Mouse (Mus musculus): Measurements from ENCODE around the gene Gtdc1.

Gtdc1 gene

GRCm38 (mm10) chr2:44927482-44927811 is at the start of gene Gtdc1:
Gene Gtdc1, minus strand, starts transcription at chr2:44927657.
- no peak for DNase-seq (ENCODE audit: low spot score in 2 of 2)

GRCm38 (mm10) chr2:44977051-44977450 is 49.6 kb upstream of the Gtdc1 start:
- no peak for DNase-seq (ENCODE audit: low spot score in 2 of 2)

- no peak for DNase-seq (ENCODE audit: low spot score in 2 of 2)
Measured at GRCm38 (mm10) chr2:44976484-44976883, 49.0 kb upstream of the Gtdc1 start.

- no peak for DNase-seq (ENCODE audit: low spot score in 2 of 2)
Measured at GRCm38 (mm10) chr2:44973828-44974227, 46.4 kb upstream of the Gtdc1 start.

- no peak for DNase-seq (ENCODE audit: low spot score in 2 of 2)
Measured at GRCm38 (mm10) chr2:44970087-44970646, 42.7 kb upstream of the Gtdc1 start.

GRCm38 (mm10) chr2:44969640-44970039 is 42.2 kb upstream of the Gtdc1 start:
- DNase-seq (ENCODE audit: low spot score in 2 of 2): no peak

GRCm38 (mm10) chr2:44969226-44969625 is 41.8 kb upstream of the Gtdc1 start:
- DNase-seq (ENCODE audit: low spot score in 2 of 2): no peak

- no peak for DNase-seq (ENCODE audit: low spot score in 2 of 2)
Measured at GRCm38 (mm10) chr2:44965834-44966555, 38.5 kb upstream of the Gtdc1 start.

GRCm38 (mm10) chr2:44962620-44963019 is 35.2 kb upstream of the Gtdc1 start:
- DNase-seq (ENCODE audit: low spot score in 2 of 2): no peak

- no peak for DNase-seq (ENCODE audit: low spot score in 2 of 2)
Measured at GRCm38 (mm10) chr2:44961192-44961591, 33.7 kb upstream of the Gtdc1 start.

GRCm38 (mm10) chr2:44960561-44960960 is 33.1 kb upstream of the Gtdc1 start:
- DNase-seq (ENCODE audit: low spot score in 2 of 2): no peak

- no peak for DNase-seq (ENCODE audit: low spot score in 2 of 2)
Measured at GRCm38 (mm10) chr2:44957329-44957797, 29.9 kb upstream of the Gtdc1 start.

- DNase-seq (ENCODE audit: low spot score in 2 of 2): no peak
Measured at GRCm38 (mm10) chr2:44956232-44956631, 28.8 kb upstream of the Gtdc1 start.

- DNase-seq (ENCODE audit: low spot score in 2 of 2): no peak
Measured at GRCm38 (mm10) chr2:44955506-44955905, 28.0 kb upstream of the Gtdc1 start.

- no peak for DNase-seq (ENCODE audit: low spot score in 2 of 2)
Measured at GRCm38 (mm10) chr2:44954180-44954579, 26.7 kb upstream of the Gtdc1 start.

GRCm38 (mm10) chr2:44952830-44953422 is 25.5 kb upstream of the Gtdc1 start:
- no peak for DNase-seq (ENCODE audit: low spot score in 2 of 2)

GRCm38 (mm10) chr2:44951651-44952213 is 24.3 kb upstream of the Gtdc1 start:
- no peak for DNase-seq (ENCODE audit: low spot score in 2 of 2)

GRCm38 (mm10) chr2:44944689-44945088 is 17.2 kb upstream of the Gtdc1 start:
- DNase-seq (ENCODE audit: low spot score in 2 of 2): no peak

GRCm38 (mm10) chr2:44930951-44931350 is 3.5 kb upstream of the Gtdc1 start:
- DNase-seq (ENCODE audit: low spot score in 2 of 2): no peak

- no peak for DNase-seq (ENCODE audit: low spot score in 2 of 2)
Measured at GRCm38 (mm10) chr2:44928631-44929030, 1.2 kb upstream of the Gtdc1 start.

GRCm38 (mm10) chr2:44926683-44927481 is 575 bp downstream of the Gtdc1 start:
- peak; percentile 71 to 78 for DNase-seq (ENCODE audit: low spot score in 2 of 2)

GRCm38 (mm10) chr2:44926167-44926682 is 1.2 kb downstream of the Gtdc1 start:
- no peak for DNase-seq (ENCODE audit: low spot score in 2 of 2)
